Mouse (Mus musculus) embryonic facial prominence, embryonic 12.5 days (tissue): ENCODE data around the gene 2010003K11Rik. TPM values are rescaled to one million over a fixed set of nuclear protein-coding genes. Genes with fewer than 3 reads are reported as not detected.

Experiments used
- ATAC-seq: fragments of 200-750 bp; cut with Nextera tagmentation; 2 replicates; pipeline ENCODE4 v1.8.0; 2017; ENCODE audit not compliant: insufficient number of reproducible peaks, insufficient read depth, low FRiP score, low TSS enrichment
- H3K27ac ChIP-seq: fragments of 300-500 bp; sonication (generic); 2 replicates; pipeline ENCODE4 v1.5.1; 2016; ENCODE audit warnings: mild to moderate bottlenecking
- H3K27me3 ChIP-seq: fragments of 300-500 bp; sonication (generic); 2 replicates; pipeline ENCODE4 v1.6.1; 2016; ENCODE audit warnings: mild to moderate bottlenecking, moderate library complexity
- H3K36me3 ChIP-seq: fragments of 300-500 bp; sonication (generic); 2 replicates; pipeline ENCODE4 v1.6.1; 2016; ENCODE audit warnings: mild to moderate bottlenecking
- H3K4me1 ChIP-seq: fragments of 300-500 bp; sonication (generic); 2 replicates; pipeline ENCODE4 v1.6.1; 2016
- H3K4me2 ChIP-seq: fragments of 300-500 bp; sonication (generic); replicated peaks from 2 replicates; pipeline ENCODE4 v1.6.1; 2016; ENCODE audit warnings: mild to moderate bottlenecking, moderate library complexity
- H3K4me3 ChIP-seq: fragments of 300-500 bp; sonication (generic); 2 replicates; pipeline ENCODE4 v1.5.1; 2016; ENCODE audit warnings: mild to moderate bottlenecking
- H3K9ac ChIP-seq: fragments of 300-500 bp; sonication (generic); 2 replicates; pipeline ENCODE4 v1.6.1; 2016; ENCODE audit warnings: mild to moderate bottlenecking, moderate library complexity
- H3K9me3 ChIP-seq: fragments of 300-500 bp; sonication (generic); 2 replicates; pipeline ENCODE4 v1.6.1; 2016; ENCODE audit warnings: mild to moderate bottlenecking, moderate library complexity
- WGBS: fragments of 180-500 bp; shearing (Covaris S2); methylation state at CpG from one replicate; pipeline ENCODE4 v1.1.7; 2016; 5-methylcytosine and 5-hydroxymethylcytosine counted together
- polyA plus RNA-seq: library from polyadenylated mRNA; unstranded; fragments of >200 nt; fragmentation: Nextera tagmentation; extraction: Ambion mirVana; gene quantifications from 2 replicates; pipeline ENCODE4 v1.2.1, GENCODE M21; 2016

2010003K11Rik gene
- polyA plus RNA-seq, 1 experiment from 2014 or later, result not detected

DNA sequence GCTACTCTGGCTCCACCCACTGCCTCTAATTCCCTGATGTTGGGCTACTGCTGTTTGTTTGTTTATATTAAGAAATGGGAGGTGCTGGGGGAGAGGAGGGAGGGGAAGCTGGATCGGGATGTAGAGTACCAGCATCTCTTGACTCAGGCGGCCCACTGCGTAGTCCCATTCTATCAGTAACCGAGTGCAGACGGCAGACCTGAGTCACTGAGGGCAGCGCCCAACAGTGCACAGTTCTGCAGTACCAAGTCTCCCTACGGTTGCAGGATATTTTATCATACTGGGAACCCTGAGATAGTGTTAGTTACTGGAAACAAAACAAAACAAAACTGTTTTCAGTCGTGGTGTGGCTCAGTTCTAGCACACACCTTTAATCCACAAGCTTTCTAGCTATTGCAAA, 47.3 kb downstream of the 2010003K11Rik start:
- Histone ChIP-seq H3K9me3 (no peaks in the 10 kb centered on the region), H3K4me3 (no peak overlapping the region), H3K36me3 (no peaks in the 10 kb centered on the region), H3K4me1 (0 out of 2 replicates have a peak, but pooled peaks cover 7% of the 10 kb centered on the region), H3K27me3 (no peaks in the 10 kb centered on the region), H3K27ac (no peak overlapping the region), H3K4me2 (no peak overlapping the region), H3K9ac (no peak overlapping the region)
- no peak for ATAC-seq
- 48% methylated on average over 8 of the region's 8 CpGs for WGBS

DNA sequence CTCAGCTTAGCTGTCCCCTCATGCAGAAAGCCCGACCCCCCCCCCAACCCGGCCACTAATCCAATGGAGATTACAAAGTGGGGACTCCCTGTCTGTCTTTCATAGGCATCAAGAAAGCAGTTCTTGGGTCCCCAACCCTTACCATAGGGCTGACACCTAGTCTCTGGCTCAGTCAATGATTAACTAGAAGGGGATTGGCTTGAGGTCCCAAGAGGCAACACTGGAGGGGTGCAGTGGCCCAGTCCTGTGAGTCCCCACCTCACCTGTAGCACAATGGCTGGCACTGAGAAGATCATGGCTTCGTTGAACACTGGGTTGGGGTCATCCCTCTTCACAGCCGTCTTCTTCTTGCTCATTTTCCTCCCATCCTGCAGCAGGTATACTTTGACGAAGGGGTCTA, 47.7 kb downstream of the 2010003K11Rik start:
- WGBS, result 52% methylated on average over 5 of the region's 5 CpGs
- Histone ChIP-seq H3K36me3 (no peaks in the 10 kb centered on the region), H3K9me3 (no peaks in the 10 kb centered on the region), H3K27ac (no peak overlapping the region), H3K4me3 (no peak overlapping the region), H3K27me3 (no peaks in the 10 kb centered on the region), H3K9ac (no peak overlapping the region), H3K4me1 (0 out of 2 replicates have a peak, but pooled peaks cover 7% of the 10 kb centered on the region), H3K4me2 (no peak overlapping the region)
- ATAC-seq, result no peak

GRCm38 (mm10) chr19:4449230-4449629, 49.2 kb downstream of the 2010003K11Rik start:
- Histone ChIP-seq H3K9ac (no peak overlapping the region), H3K4me3 (no peak overlapping the region)
- WGBS, result 95% methylated on average over 9 of the region's 9 CpGs

GRCm38 (mm10) chr19:4447445-4447844, 50.9 kb downstream of the 2010003K11Rik start:
- H3K4me2 ChIP-seq, result no peak overlapping the region
- 0 out of 2 replicates have a peak, but pooled peaks cover 7% of the 10 kb centered on the region for H3K4me1 ChIP-seq
- H3K27me3 ChIP-seq, result no peaks in the 10 kb centered on the region
- no peaks in the 10 kb centered on the region for H3K36me3 ChIP-seq
- 73% methylated on average over 9 of the region's 9 CpGs for WGBS
- no peak overlapping the region for H3K4me3 ChIP-seq
- H3K27ac ChIP-seq, result no peak overlapping the region
- no peak overlapping the region for H3K9ac ChIP-seq
- no peaks in the 10 kb centered on the region for H3K9me3 ChIP-seq
- no peak for ATAC-seq

More at GRCm38 (mm10) chr19:4449230-4449629, 49.2 kb downstream of the 2010003K11Rik start:
- no peaks in the 10 kb centered on the region for H3K27me3 ChIP-seq
- no peaks in the 10 kb centered on the region for H3K36me3 ChIP-seq
- no peak for ATAC-seq
- no peaks in the 10 kb centered on the region for H3K9me3 ChIP-seq
- no peak overlapping the region for H3K27ac ChIP-seq
- 0 out of 2 replicates have a peak, but pooled peaks cover 7% of the 10 kb centered on the region for H3K4me1 ChIP-seq
- no peak overlapping the region for H3K4me2 ChIP-seq

Other genes starting within 250 kb of the 2010003K11Rik start
- gene Ssh3, start 229.4 kb downstream of the 2010003K11Rik start, polyA plus RNA-seq, result 11.1 and 11.5 TPM in 2 replicates
- gene Ankrd13d, start 215.4 kb downstream of the 2010003K11Rik start, polyA plus RNA-seq, result 11.0 and 13.4 TPM in 2 replicates
- gene Grk2, start 192.4 kb downstream of the 2010003K11Rik start, polyA plus RNA-seq, result 15.0 and 19.0 TPM in 2 replicates
- gene Kdm2a, start 100.3 kb downstream of the 2010003K11Rik start, polyA plus RNA-seq, result 61.6 and 65.4 TPM in 2 replicates
- gene Rhod, start 59.2 kb downstream of the 2010003K11Rik start, polyA plus RNA-seq, result 36.6 and 47.2 TPM in 2 replicates
- gene Syt12, start 21.1 kb downstream of the 2010003K11Rik start, polyA plus RNA-seq, result 2.1 and 2.3 TPM in 2 replicates
- gene Pcx, start 11.9 kb upstream of the 2010003K11Rik start, polyA plus RNA-seq, result 30.6 and 32.1 TPM in 2 replicates
- 15.1 and 16.3 TPM in 2 replicates for gene Lrfn4, start 117.1 kb upstream of the 2010003K11Rik start, polyA plus RNA-seq
- 64.6 and 67.9 TPM in 2 replicates for gene Rce1, start 127.1 kb upstream of the 2010003K11Rik start, polyA plus RNA-seq
- 4.7 and 7.7 TPM in 2 replicates for gene Gm960, start 200.1 kb upstream of the 2010003K11Rik start, polyA plus RNA-seq
- gene Sptbn2, start 212.6 kb upstream of the 2010003K11Rik start, polyA plus RNA-seq, result 5.2 and 6.1 TPM in 2 replicates